ENCODE assay signal across 21 mouse cellular contexts in genomic region chr7:116518155-116518554, GRCm38 (mm10). TPM values are rescaled to one million over a fixed set of nuclear protein-coding genes. Genes with fewer than 3 reads are reported as not detected.
A peak's percentile ranks its signal among the peaks of the same experiment; 100 is the strongest.
DNase-seq lines count a peak whose midpoint lies in the region; ATAC-seq lines count a peak whose summit lies in the region.
"Had no signal": no experiment of that assay in that cellular context is flagged by ENCODE, and none has a peak within 500 bp of the region (broad histone marks: within the 10 kb centered on the region; RNA-seq: fewer than 3 reads in every experiment).

No protein-coding gene starts in this region.

- DNase-seq in heart, adult 11 months, result peak; percentile 83
- DNase-seq in heart, adult 9 months (ENCODE audit: low spot score in 2 of 2), result no peak
- DNase-seq in heart, adult 8-10 months (ENCODE audit: low spot score), result no peak
- no peak for DNase-seq in hindbrain, embryonic 11.5 days (ENCODE audit: low spot score)
- no peak for DNase-seq in neural tube, embryonic 10.5 days (ENCODE audit: extremely low spot score, low spot score)
- DNase-seq: adrenal gland, adult 8-10 months; B cell, adult 2 months; cerebellum, adult 2 months; cerebellum, postnatal 10 days; forebrain, postnatal 0 days; gastrocnemius, postnatal 14 days; kidney, adult 18-20 months had no signal

- H3K4me3 ChIP-seq in heart, embryonic 13.5 days, result no peak overlapping the region
- H3K4me3 ChIP-seq in hindbrain, embryonic 13.5 days, result no peak overlapping the region
- no peak overlapping the region for H3K4me3 ChIP-seq in hindbrain, embryonic 11.5 days (ENCODE audit: low read depth, low read length)
- H3K4me3 ChIP-seq in neural tube, embryonic 14.5 days (ENCODE audit: low read depth, low read length), result no peak overlapping the region
- H3K4me3 ChIP-seq: embryonic facial prominence, embryonic 10.5 days; forebrain, embryonic 13.5 days; hindbrain, embryonic 10.5 days; intestine, embryonic 15.5 days had no signal

- no peak overlapping the region for H3K4me2 ChIP-seq in heart, embryonic 13.5 days
- no peak overlapping the region for H3K4me2 ChIP-seq in hindbrain, embryonic 13.5 days
- H3K4me2 ChIP-seq in hindbrain, embryonic 11.5 days (replicated peaks; ENCODE audit: low read depth, low read length), result no peak overlapping the region
- no peak overlapping the region for H3K4me2 ChIP-seq in neural tube, embryonic 14.5 days (ENCODE audit: low read depth, low read length)
- H3K4me2 ChIP-seq: forebrain, embryonic 13.5 days; intestine, embryonic 15.5 days had no signal

- WGBS in heart, embryonic 13.5 days, result 44% methylated on average over 5 of the region's 5 CpGs
- 96% methylated on average over 5 of the region's 5 CpGs for WGBS in hindbrain, embryonic 13.5 days
- 88% methylated on average over 5 of the region's 5 CpGs for WGBS in hindbrain, embryonic 11.5 days
- WGBS in neural tube, embryonic 14.5 days, result 86% methylated on average over 5 of the region's 5 CpGs

- peaks cover 23% of the 10 kb centered on the region for H3K4me1 ChIP-seq in heart, embryonic 13.5 days
- H3K4me1 ChIP-seq in hindbrain, embryonic 13.5 days (replicated peaks), result peaks cover 4% of the 10 kb centered on the region
- no peaks in the 10 kb centered on the region for H3K4me1 ChIP-seq in hindbrain, embryonic 11.5 days (replicated peaks; ENCODE audit: control insufficient read depth, insufficient read depth, low read length)
- H3K4me1 ChIP-seq in neural tube, embryonic 14.5 days (ENCODE audit: control insufficient read depth, insufficient read depth, low read length), result peaks cover 3% of the 10 kb centered on the region; the same call in 1 of the 2 replicates
- H3K4me1 ChIP-seq: forebrain, embryonic 13.5 days; hindbrain, embryonic 10.5 days; intestine, embryonic 15.5 days had no signal

- H3K9ac ChIP-seq in heart, embryonic 13.5 days, result no peak overlapping the region
- H3K9ac ChIP-seq in hindbrain, embryonic 13.5 days, result no peak overlapping the region
- H3K9ac ChIP-seq in hindbrain, embryonic 11.5 days (ENCODE audit: low read depth, low read length), result no peak overlapping the region
- no peak overlapping the region for H3K9ac ChIP-seq in neural tube, embryonic 14.5 days (replicated peaks; ENCODE audit: low read depth, low read length)
- H3K9ac ChIP-seq: forebrain, embryonic 13.5 days; forebrain, postnatal 0 days; intestine, embryonic 15.5 days had no signal

- no peak for ATAC-seq in heart, embryonic 13.5 days (ENCODE audit: extremely low read depth, insufficient number of reproducible peaks, low FRiP score, low TSS enrichment)
- ATAC-seq in hindbrain, embryonic 13.5 days (ENCODE audit: low FRiP score), result no peak
- ATAC-seq in hindbrain, embryonic 11.5 days (ENCODE audit: low FRiP score), result no peak
- no peak for ATAC-seq in neural tube, embryonic 14.5 days (ENCODE audit: low read depth)
- ATAC-seq: CD4-positive, CD25-positive, alpha-beta regulatory T cell, adult 4 months; forebrain, embryonic 13.5 days; forebrain, postnatal 0 days; intestine, embryonic 15.5 days had no signal

- 0 out of 2 replicates have a peak, but pooled peaks cover 4% of the 10 kb centered on the region for H3K9me3 ChIP-seq in heart, embryonic 13.5 days
- H3K9me3 ChIP-seq in hindbrain, embryonic 13.5 days, result no peaks in the 10 kb centered on the region
- H3K9me3 ChIP-seq in hindbrain, embryonic 11.5 days (ENCODE audit: control insufficient read depth, low read length), result no peaks in the 10 kb centered on the region
- no peaks in the 10 kb centered on the region for H3K9me3 ChIP-seq in neural tube, embryonic 14.5 days (ENCODE audit: control insufficient read depth, low read length)
- H3K9me3 ChIP-seq: embryonic facial prominence, embryonic 10.5 days; forebrain, embryonic 13.5 days; G1E; intestine, embryonic 15.5 days had no signal

- H3K36me3 ChIP-seq in heart, embryonic 13.5 days, result peaks cover 16% of the 10 kb centered on the region
- H3K36me3 ChIP-seq in hindbrain, embryonic 13.5 days, result peaks cover 16% of the 10 kb centered on the region
- no peaks in the 10 kb centered on the region for H3K36me3 ChIP-seq in hindbrain, embryonic 11.5 days (ENCODE audit: control insufficient read depth, insufficient read depth, low read length)
- no peaks in the 10 kb centered on the region for H3K36me3 ChIP-seq in neural tube, embryonic 14.5 days (ENCODE audit: control insufficient read depth, insufficient read depth, low read length)
- H3K36me3 ChIP-seq: G1E; intestine, embryonic 15.5 days had no signal

- peak overlapping the region; percentile 72 for H3K27ac ChIP-seq in heart, embryonic 13.5 days (replicated peaks)
- peak overlapping the region; percentile 78; the same call in 1 of the 2 replicates for H3K27ac ChIP-seq in hindbrain, embryonic 13.5 days
- H3K27ac ChIP-seq in hindbrain, embryonic 11.5 days (ENCODE audit: low read depth, low read length), result no peak overlapping the region
- 0 out of 2 replicates have a peak overlapping the region, but pooled peaks have one; percentile 44 for H3K27ac ChIP-seq in neural tube, embryonic 14.5 days (ENCODE audit: low read depth, low read length)
- H3K27ac ChIP-seq: embryonic facial prominence, embryonic 10.5 days; forebrain, embryonic 13.5 days; hindbrain, embryonic 10.5 days; intestine, embryonic 15.5 days had no signal

- no peaks in the 10 kb centered on the region for H3K27me3 ChIP-seq in heart, embryonic 13.5 days (replicated peaks)
- no peaks in the 10 kb centered on the region for H3K27me3 ChIP-seq in hindbrain, embryonic 13.5 days
- H3K27me3 ChIP-seq in hindbrain, embryonic 11.5 days (ENCODE audit: control insufficient read depth, insufficient read depth, low read length), result no peaks in the 10 kb centered on the region
- no peaks in the 10 kb centered on the region for H3K27me3 ChIP-seq in neural tube, embryonic 14.5 days (ENCODE audit: control insufficient read depth, insufficient read depth, low read length)
- H3K27me3 ChIP-seq: forebrain, embryonic 13.5 days; intestine, embryonic 15.5 days had no signal

RNA-seq across cellular contexts. Expression of gene Nucb2, which starts 14.0 kb away (rescaled TPM):
- polyA plus RNA-seq in heart, embryonic 13.5 days (2015; fragmentation: Nextera tagmentation; extraction: Ambion mirVana), result 6.5 and 7.7 TPM in 2 replicates
- total RNA-seq in heart, adult 8-10 months (2022), result 1 to 10 TPM; 5.1 to 7.9 (median 6.7) TPM
- 22.0 and 25.0 TPM in 2 replicates for polyA plus RNA-seq in hindbrain, embryonic 13.5 days (2015; fragmentation: Nextera tagmentation; extraction: Ambion mirVana)
- polyA plus RNA-seq in hindbrain, embryonic 11.5 days (2014; fragmentation: Nextera tagmentation; extraction: Ambion mirVana), result 19.2 and 19.5 TPM in 2 replicates
- polyA plus RNA-seq in neural tube, embryonic 14.5 days (2014; fragmentation: Nextera tagmentation; extraction: Ambion mirVana), result 27.3 and 32.7 TPM in 2 replicates
